Mouse (Mus musculus): ENCODE results near the gene Rheb.
"Not testable (repeated sequence)": the region's sequence is repeated elsewhere in the genome, so short reads cannot be mapped to it uniquely, and the experiment has no call there.

The Rheb gene

GRCm38 (mm10) chr5:24782957-24783356 lies 59.5 kb downstream of the Rheb start:
- DNase-seq, result no peak

GRCm38 (mm10) chr5:24781048-24781447 lies 61.4 kb downstream of the Rheb start:
- no peak for DNase-seq

- peak; percentile 19 to 29 for DNase-seq
Measured at GRCm38 (mm10) chr5:24779881-24780512, 62.4 kb downstream of the Rheb start.

GRCm38 (mm10) chr5:24779321-24779720 lies 63.1 kb downstream of the Rheb start:
- no peak for DNase-seq

GRCm38 (mm10) chr5:24778843-24779140 lies 63.6 kb downstream of the Rheb start:
- DNase-seq, result no peak

GRCm38 (mm10) chr5:24778082-24778842 lies 64.2 kb downstream of the Rheb start:
- no peak for DNase-seq

GRCm38 (mm10) chr5:24776681-24777080 lies 65.7 kb downstream of the Rheb start:
- no peak for DNase-seq

- DNase-seq, result not testable (repeated sequence)
Measured at GRCm38 (mm10) chr5:24774549-24774948, 67.9 kb downstream of the Rheb start.

- DNase-seq, result peak in 1 of 2 experiments; percentile 43
Measured at GRCm38 (mm10) chr5:24757816-24758215, 84.6 kb downstream of the Rheb start, which contains the start of gene Crygn. TSS of gene Crygn (minus strand) at chr5:24758008.

- no peak for DNase-seq
Measured at GRCm38 (mm10) chr5:24756931-24757330, 85.5 kb downstream of the Rheb start.
